Mouse (Mus musculus) heart, embryonic 11.5 days (tissue): ENCODE results near the gene Hist1h2bc. TPM values are rescaled to one million over a fixed set of nuclear protein-coding genes. Genes with fewer than 3 reads are reported as not detected.
"Not testable (repeated sequence)": the region's sequence is repeated elsewhere in the genome, so short reads cannot be mapped to it uniquely, and the experiment has no call there.

Experiments
- ATAC-seq: fragments of 200-750 bp; cut with Nextera tagmentation; replicated peaks from 2 replicates; pipeline ENCODE4 v1.8.0; 2017; ENCODE audit warnings: moderate library complexity; ENCODE audit not compliant: insufficient number of reproducible peaks, low FRiP score, low TSS enrichment
- H3K27ac ChIP-seq: fragments of 300-500 bp; sonication (generic); 2 replicates; pipeline ENCODE4 v1.5.1; 2014; ENCODE audit warnings: mild to moderate bottlenecking, low read depth, low read length
- H3K27me3 ChIP-seq: fragments of 300-500 bp; sonication (generic); 2 replicates; pipeline ENCODE4 v1.6.1; 2014; ENCODE audit warnings: mild to moderate bottlenecking, low read length, mixed read lengths; ENCODE audit not compliant: control insufficient read depth, insufficient read depth
- H3K36me3 ChIP-seq: fragments of 300-500 bp; sonication (generic); 2 replicates; pipeline ENCODE4 v1.6.1; 2014; ENCODE audit warnings: mild to moderate bottlenecking, low read length, moderate library complexity, mixed read lengths; ENCODE audit not compliant: control insufficient read depth, insufficient read depth
- H3K4me1 ChIP-seq: fragments of 300-500 bp; sonication (generic); 2 replicates; pipeline ENCODE4 v1.6.1; 2014; ENCODE audit warnings: low read length; ENCODE audit not compliant: control insufficient read depth, insufficient read depth
- H3K4me2 ChIP-seq: fragments of 300-500 bp; sonication (generic); 2 replicates; pipeline ENCODE4 v1.6.1; 2014; ENCODE audit warnings: mild to moderate bottlenecking, moderate library complexity
- H3K4me3 ChIP-seq: fragments of 300-500 bp; sonication (generic); 2 replicates; pipeline ENCODE4 v1.5.1; 2014; ENCODE audit warnings: low read depth, low read length
- H3K9ac ChIP-seq: fragments of 300-500 bp; sonication (generic); 2 replicates; pipeline ENCODE4 v1.6.1; 2014; ENCODE audit warnings: mild to moderate bottlenecking, low read depth, low read length, moderate library complexity
- H3K9me3 ChIP-seq: fragments of 300-500 bp; sonication (generic); replicated peaks from 2 replicates; pipeline ENCODE4 v1.6.1; 2016; ENCODE audit warnings: low read length; ENCODE audit not compliant: control insufficient read depth
- WGBS: fragments of 180-500 bp; shearing (Covaris S2); extraction: QIAGEN DNeasy Blood & Tissue Kit; methylation state at CpG from one replicate; pipeline ENCODE4 v1.1.7; 2014; ENCODE audit not compliant: insufficient replicate concordance; 5-methylcytosine and 5-hydroxymethylcytosine counted together
- polyA plus RNA-seq: library from polyadenylated mRNA; unstranded; fragments of >200 nt; fragmentation: Nextera tagmentation; extraction: Ambion mirVana; gene quantifications from 2 replicates; pipeline ENCODE4 v1.2.1, GENCODE M21; 2014

Gene Hist1h2bc
- polyA plus RNA-seq, 1 experiment from 2014 or later, result 31.3 TPM

GRCm38 (mm10) chr13:23717176-23717575 is 33.2 kb downstream of the Hist1h2bc start:
- Histone ChIP-seq H3K36me3 (no peaks in the 10 kb centered on the region), H3K4me3 (no peak overlapping the region), H3K9ac (no peak overlapping the region), H3K4me2 (no peak overlapping the region), H3K9me3 (no peaks in the 10 kb centered on the region), H3K4me1 (peaks cover 4% of the 10 kb centered on the region; the same call in 1 of the 2 replicates), H3K27ac (no peak overlapping the region), H3K27me3 (no peaks in the 10 kb centered on the region)
- 33% methylated on average over 11 of the region's 11 CpGs for WGBS
- no peak for ATAC-seq

DNA sequence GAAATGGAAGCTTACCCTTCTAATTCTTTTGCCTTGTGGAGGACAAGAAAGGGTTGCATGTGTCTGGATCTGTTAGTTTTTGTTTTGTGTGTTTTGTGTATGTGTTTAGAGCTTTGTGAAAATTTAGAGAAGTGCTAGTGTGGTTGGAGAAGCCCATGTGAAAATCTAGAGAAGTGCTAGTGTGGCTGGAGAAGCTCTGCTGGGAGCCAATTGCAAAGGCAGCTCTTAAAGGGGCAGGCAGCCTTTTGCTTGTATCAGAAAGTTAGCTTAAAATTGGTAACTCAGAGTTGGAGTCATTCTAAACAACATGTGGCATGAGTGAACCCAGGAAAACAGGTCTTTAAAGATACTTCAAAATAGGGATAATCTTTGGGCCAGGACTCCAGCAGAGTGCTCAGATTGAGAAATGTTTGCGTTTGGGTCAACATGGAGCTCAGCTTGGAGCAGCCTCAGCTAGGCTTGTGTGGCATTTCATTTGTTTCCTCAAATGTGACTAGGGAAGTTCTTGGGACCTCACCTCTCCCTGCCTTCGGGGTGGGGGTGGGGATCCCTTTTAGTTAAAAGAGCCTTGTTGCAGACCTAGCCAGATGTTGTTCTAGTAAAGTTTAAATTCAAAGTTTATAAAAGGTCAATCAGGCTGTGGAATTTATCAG is 33.7 kb downstream of the Hist1h2bc start:
- H3K4me3 ChIP-seq, H3K27ac ChIP-seq, H3K4me2 ChIP-seq, H3K9me3 ChIP-seq, H3K36me3 ChIP-seq, ATAC-seq, H3K4me1 ChIP-seq, H3K27me3 ChIP-seq, H3K9ac ChIP-seq: not testable (repeated sequence)
- 15% methylated on average over 2 of the region's 2 CpGs for WGBS

- Histone ChIP-seq H3K4me3 (no peak overlapping the region), H3K4me2 (no peak overlapping the region), H3K27ac (no peak overlapping the region), H3K9me3 (no peaks in the 10 kb centered on the region), H3K4me1 (0 out of 2 replicates have a peak, but pooled peaks cover 7% of the 10 kb centered on the region), H3K36me3 (no peaks in the 10 kb centered on the region), H3K27me3 (no peaks in the 10 kb centered on the region), H3K9ac (no peak overlapping the region)
- no peak for ATAC-seq
- WGBS, result 41% methylated on average over 4 of the region's 4 CpGs
Measured at GRCm38 (mm10) chr13:23724239-23724638, 40.2 kb downstream of the Hist1h2bc start.

DNA sequence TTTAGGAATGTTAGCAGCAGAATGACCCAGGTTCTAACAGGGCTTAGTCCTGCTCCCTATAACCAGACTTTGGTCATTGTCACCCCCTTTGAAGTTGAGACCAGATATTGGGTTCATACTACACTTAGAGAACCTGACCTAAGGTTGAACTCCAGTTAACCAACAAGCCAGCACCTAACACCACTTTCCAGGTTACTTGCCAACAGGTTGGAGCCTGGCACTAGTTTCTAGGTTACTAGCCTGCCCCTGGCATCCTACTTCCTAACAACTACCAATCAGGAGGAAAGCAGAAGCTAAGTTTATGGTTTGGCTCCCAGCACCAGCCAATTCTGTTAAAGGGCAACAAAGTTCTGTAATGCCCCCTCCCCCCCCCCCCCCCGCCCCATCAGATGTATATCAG is 41.2 kb downstream of the Hist1h2bc start:
- Histone ChIP-seq H3K4me2 (no peak overlapping the region), H3K4me1 (0 out of 2 replicates have a peak, but pooled peaks cover 7% of the 10 kb centered on the region), H3K27ac (no peak overlapping the region), H3K9me3 (no peaks in the 10 kb centered on the region), H3K4me3 (no peak overlapping the region), H3K27me3 (no peaks in the 10 kb centered on the region), H3K9ac (no peak overlapping the region), H3K36me3 (no peaks in the 10 kb centered on the region)
- 40% methylated on average over 1 of the region's 1 CpGs for WGBS
- ATAC-seq, result no peak

DNA sequence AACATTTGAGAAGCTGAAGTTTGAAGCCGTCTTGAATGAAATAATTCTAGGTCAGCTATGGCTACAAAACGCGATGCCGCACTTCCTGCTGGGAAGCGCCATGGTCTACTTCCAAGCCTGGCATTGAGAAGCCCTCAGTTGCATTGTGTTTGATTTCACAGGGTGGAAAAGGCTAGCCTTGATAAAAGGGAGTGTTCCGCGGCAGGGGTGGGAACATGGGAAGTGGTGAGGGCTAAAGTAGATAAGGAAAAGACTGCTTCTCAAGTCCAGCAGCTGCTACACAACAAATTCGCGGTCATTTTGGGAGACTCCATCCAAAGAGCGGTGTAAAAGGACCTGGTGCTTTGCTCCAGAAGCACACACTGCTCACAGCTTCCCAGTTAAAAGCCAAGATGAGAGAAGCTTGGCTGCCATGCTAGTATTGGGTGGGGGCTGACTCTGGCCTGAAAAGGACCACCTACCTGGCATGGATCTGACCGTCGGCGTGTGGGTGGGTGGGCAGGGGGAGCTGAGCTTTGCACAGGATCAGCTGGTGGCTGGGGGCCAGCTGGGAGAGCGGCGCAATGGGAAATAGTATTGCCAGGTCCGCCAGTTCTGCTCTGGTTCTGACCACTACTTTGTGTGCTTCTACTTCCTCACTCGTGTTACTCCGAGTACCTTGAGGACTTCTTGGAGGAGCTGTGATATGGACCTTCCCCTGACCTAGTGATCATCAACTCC is 44.6 kb downstream of the Hist1h2bc start:
- Histone ChIP-seq H3K9ac (no peak overlapping the region), H3K27ac (no peak overlapping the region)
- WGBS, result 71% methylated on average over 18 of the region's 18 CpGs

GRCm38 (mm10) chr13:23729192-23729525 is 45.2 kb downstream of the Hist1h2bc start:
- no peaks in the 10 kb centered on the region for H3K36me3 ChIP-seq
- no peak overlapping the region for H3K27ac ChIP-seq
- H3K27me3 ChIP-seq, result no peaks in the 10 kb centered on the region
- 87% methylated on average over 9 of the region's 9 CpGs for WGBS
- no peaks in the 10 kb centered on the region for H3K9me3 ChIP-seq
- no peak overlapping the region for H3K4me3 ChIP-seq
- H3K9ac ChIP-seq, result no peak overlapping the region
- no peak overlapping the region for H3K4me2 ChIP-seq
- ATAC-seq, result no peak
- 0 out of 2 replicates have a peak, but pooled peaks cover 9% of the 10 kb centered on the region for H3K4me1 ChIP-seq

More for the DNA sequence above, 44.6 kb downstream of the Hist1h2bc start:
- no peak overlapping the region for H3K4me2 ChIP-seq
- no peak overlapping the region for H3K4me3 ChIP-seq
- no peaks in the 10 kb centered on the region for H3K36me3 ChIP-seq
- H3K9me3 ChIP-seq, result no peaks in the 10 kb centered on the region
- H3K4me1 ChIP-seq, result 0 out of 2 replicates have a peak, but pooled peaks cover 9% of the 10 kb centered on the region
- H3K27me3 ChIP-seq, result no peaks in the 10 kb centered on the region
- ATAC-seq, result no peak

- Histone ChIP-seq H3K9ac (no peak overlapping the region), H3K27ac (no peak overlapping the region), H3K4me3 (no peak overlapping the region), H3K4me2 (no peak overlapping the region), H3K9me3 (no peaks in the 10 kb centered on the region), H3K27me3 (no peaks in the 10 kb centered on the region), H3K4me1 (0 out of 2 replicates have a peak, but pooled peaks cover 8% of the 10 kb centered on the region), H3K36me3 (no peaks in the 10 kb centered on the region)
- ATAC-seq, result no peak
- WGBS, result 92% methylated on average over 5 of the region's 5 CpGs
Measured at GRCm38 (mm10) chr13:23729706-23730105, 45.7 kb downstream of the Hist1h2bc start.

DNA sequence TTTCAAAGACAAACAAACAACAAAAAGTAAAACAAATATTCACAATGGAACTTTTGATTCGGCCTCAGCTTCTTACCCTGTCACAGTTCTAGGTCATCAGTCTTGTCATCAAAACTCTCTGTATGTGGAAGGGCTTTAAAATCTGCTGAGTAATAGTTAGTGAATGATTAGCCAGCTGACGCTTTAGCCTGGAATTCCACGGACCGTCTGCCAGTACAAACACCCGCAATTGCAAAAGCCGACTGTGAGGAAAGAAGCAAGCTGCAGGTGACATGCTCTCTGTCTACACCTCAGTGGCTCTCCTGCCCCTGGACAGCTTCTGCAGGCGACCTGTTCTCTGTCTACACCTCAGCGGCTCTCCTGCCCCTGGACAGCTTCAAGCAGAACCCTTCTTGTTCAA is 46.5 kb downstream of the Hist1h2bc start:
- Histone ChIP-seq H3K4me1 (0 out of 2 replicates have a peak, but pooled peaks cover 6% of the 10 kb centered on the region), H3K4me3 (no peak overlapping the region), H3K4me2 (peak overlapping the region; percentile 1; the same call in 1 of the 2 replicates), H3K27ac (no peak overlapping the region), H3K9ac (no peak overlapping the region), H3K27me3 (no peaks in the 10 kb centered on the region), H3K36me3 (no peaks in the 10 kb centered on the region), H3K9me3 (no peaks in the 10 kb centered on the region)
- 13% methylated on average over 8 of the region's 8 CpGs for WGBS
- no peak for ATAC-seq
